In genomic region chr14:15330155-15330554, GRCm38 (mm10) we compare ENCODE assay signal across 28 mouse cellular contexts.
"Had no signal": no experiment of that assay in that cellular context is flagged by ENCODE, and none has a peak within 500 bp of the region (broad histone marks: within the 10 kb centered on the region; RNA-seq: fewer than 3 reads in every experiment).

No protein-coding gene starts in this region.

- H3K9ac ChIP-seq: embryonic facial prominence, embryonic 12.5 days; embryonic facial prominence, embryonic 13.5 days; embryonic facial prominence, embryonic 15.5 days; forebrain, embryonic 12.5 days; forebrain, embryonic 13.5 days; forebrain, embryonic 15.5 days; forebrain, postnatal 0 days had no signal

- H3K36me3 ChIP-seq: embryonic facial prominence, embryonic 10.5 days; embryonic facial prominence, embryonic 12.5 days; embryonic facial prominence, embryonic 13.5 days; embryonic facial prominence, embryonic 15.5 days; forebrain, embryonic 10.5 days; forebrain, embryonic 12.5 days; forebrain, embryonic 15.5 days had no signal

- DNase-seq: cerebellum, adult 2 months; cerebellum, adult 8-10 months; cerebellum, adult 9-10 months; cerebellum, adult 9-11 months; cerebellum, postnatal 10 days; cerebellum, postnatal 14 days; cerebellum, postnatal 25 days; cerebellum, postnatal 36 days; embryo, embryonic 11 days; forebrain, postnatal 0 days; gastrocnemius, adult 2 months; gastrocnemius, postnatal 10 days; gastrocnemius, postnatal 14 days; gastrocnemius, postnatal 25 days; gastrocnemius, postnatal 36 days; heart, adult 11 months; heart, adult 18-20 months had no signal

- H3K4me2 ChIP-seq: embryonic facial prominence, embryonic 12.5 days; embryonic facial prominence, embryonic 13.5 days; embryonic facial prominence, embryonic 15.5 days; forebrain, embryonic 12.5 days; forebrain, embryonic 13.5 days; forebrain, embryonic 15.5 days had no signal

- H3K4me3 ChIP-seq: embryonic facial prominence, embryonic 10.5 days; embryonic facial prominence, embryonic 12.5 days; embryonic facial prominence, embryonic 13.5 days; embryonic facial prominence, embryonic 15.5 days; erythroblast, embryonic 14.5 days; forebrain, embryonic 10.5 days; forebrain, embryonic 12.5 days; forebrain, embryonic 13.5 days; forebrain, embryonic 15.5 days; gastrocnemius, adult 2 months had no signal

- ATAC-seq: forebrain, embryonic 13.5 days; forebrain, embryonic 14.5 days; forebrain, embryonic 15.5 days; forebrain, embryonic 16.5 days; forebrain, postnatal 0 days had no signal

- H3K9me3 ChIP-seq: embryonic facial prominence, embryonic 10.5 days; embryonic facial prominence, embryonic 12.5 days; embryonic facial prominence, embryonic 13.5 days; embryonic facial prominence, embryonic 15.5 days; forebrain, embryonic 10.5 days; forebrain, embryonic 12.5 days; forebrain, embryonic 13.5 days; forebrain, embryonic 15.5 days had no signal

- H3K4me1 ChIP-seq: embryonic facial prominence, embryonic 10.5 days; embryonic facial prominence, embryonic 12.5 days; embryonic facial prominence, embryonic 13.5 days; embryonic facial prominence, embryonic 15.5 days; forebrain, embryonic 10.5 days; forebrain, embryonic 12.5 days; forebrain, embryonic 13.5 days; forebrain, embryonic 15.5 days had no signal

- H3K27me3 ChIP-seq: embryonic facial prominence, embryonic 12.5 days; embryonic facial prominence, embryonic 13.5 days; embryonic facial prominence, embryonic 15.5 days; forebrain, embryonic 12.5 days; forebrain, embryonic 13.5 days; forebrain, embryonic 15.5 days had no signal

- H3K27ac ChIP-seq: embryonic facial prominence, embryonic 10.5 days; embryonic facial prominence, embryonic 12.5 days; embryonic facial prominence, embryonic 13.5 days; embryonic facial prominence, embryonic 15.5 days; forebrain, embryonic 10.5 days; forebrain, embryonic 12.5 days; forebrain, embryonic 13.5 days; forebrain, embryonic 15.5 days; gastrocnemius, adult 2 months had no signal
